Mouse (Mus musculus) bone marrow, adult 2 months (tissue): ENCODE results near the gene Ptov1.

ENCODE experiments used
- CTCF ChIP-seq: fragments of 200-500 bp; IDR thresholded peaks from 2 replicates; pipeline ENCODE4 v1.5.1; 2011; ENCODE audit warnings: low read length, control low read depth; ENCODE audit not compliant: control insufficient read depth, insufficient read depth
- POLR2A ChIP-seq: fragments of 200-500 bp; IDR thresholded peaks from 2 replicates; pipeline ENCODE4 v1.6.1; 2011; ENCODE audit warnings: low read depth, mild to moderate bottlenecking, control low read depth, low read length, borderline replicate concordance; ENCODE audit not compliant: control insufficient read depth

GRCm38 (mm10) chr7:44824872-44825271 is 44.7 kb downstream of the Ptov1 start:
- TF ChIP-seq CTCF, result peak; percentile 83
- TF ChIP-seq POLR2A, result no peak
